Mouse (Mus musculus): ENCODE measurements at regions not wholly inside any gene's neighbourhood (a gene's known extent, or its start where the extent isn't known, plus 50 kb on each side); places are given as distances from the start of the nearest gene placed in this dataset.

DNA sequence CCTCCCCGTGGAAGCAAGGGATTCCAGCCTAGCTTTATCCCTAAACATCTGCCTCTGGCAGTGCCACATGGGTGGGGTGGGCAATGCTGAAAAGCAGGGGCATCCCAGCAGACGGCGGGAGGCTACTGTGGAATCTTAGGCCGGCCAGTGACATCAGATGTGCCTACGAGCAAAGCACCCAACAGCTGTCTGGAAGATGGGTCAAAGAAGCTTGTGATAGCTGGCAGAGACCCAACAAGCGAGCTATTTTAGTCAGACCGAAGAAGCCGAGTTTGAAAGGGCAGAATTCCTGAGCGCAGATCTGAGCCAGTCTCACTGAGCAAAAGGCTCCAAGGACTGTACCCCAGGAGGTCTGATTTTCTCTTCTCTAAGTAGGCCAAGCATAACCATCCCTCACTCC, 110.8 kb upstream of the Foxn2 start:
- TF ChIP-seq CTCF (IDR thresholded peaks at IDR 0.05; ENCODE audit: extremely low read depth, insufficient read length, insufficient replicate concordance, low read depth, low read length) (no peak), POLR2A (IDR thresholded peaks at IDR 0.05; ENCODE audit: low read depth, low read length) (no peak)

Measured in small intestine, adult 2 months (tissue).